Mouse (Mus musculus) retina, adult 2 months (tissue): Measurements from ENCODE around the gene Gm45753.

Source experiments
- DNase-seq: peaks from one replicate; pipeline ENCODE4 v3.0.0-alpha.2; 2012; ENCODE audit warnings: low read depth, low spot score

Gene Gm45753

DNA sequence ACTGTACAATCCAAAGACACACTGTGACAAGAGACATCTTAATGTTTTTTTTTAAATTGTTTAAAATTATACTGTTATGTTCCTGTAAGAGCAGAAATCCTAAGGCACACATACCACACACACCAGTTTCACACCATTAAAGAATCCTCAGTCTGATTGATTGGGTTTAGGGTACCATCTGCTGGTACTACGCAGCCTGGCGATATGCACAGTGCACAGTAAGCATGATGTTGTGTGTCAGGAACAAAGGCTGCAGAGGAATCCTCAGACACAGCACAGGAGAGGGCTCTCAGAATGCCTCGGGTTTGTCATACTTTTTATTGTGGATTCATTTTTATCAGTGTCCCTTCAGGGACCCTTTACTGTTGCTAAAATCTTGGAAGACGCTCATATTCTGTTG lies 33.9 kb downstream of the Gm45753 start:
- DNase-seq, result no peak

DNA sequence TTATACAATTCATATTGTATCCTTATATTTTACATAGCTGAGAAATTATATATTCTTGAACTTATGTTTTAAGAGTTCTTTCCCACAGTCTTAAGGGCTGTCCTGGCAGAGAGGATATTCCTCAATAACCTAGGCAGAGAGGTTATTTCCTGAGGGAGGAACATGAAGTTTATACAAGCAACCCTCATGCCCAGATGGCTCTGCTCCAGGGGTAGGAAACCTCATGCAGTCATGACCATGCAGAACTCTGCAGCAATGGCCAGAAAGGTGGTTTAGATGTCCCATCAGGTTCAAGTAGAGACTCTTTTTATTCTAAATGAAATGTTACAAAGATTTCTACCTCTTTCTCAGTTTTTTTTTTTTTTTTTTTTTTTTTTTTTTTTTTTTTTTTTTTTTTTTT lies 39.2 kb downstream of the Gm45753 start:
- no peak for DNase-seq

DNA sequence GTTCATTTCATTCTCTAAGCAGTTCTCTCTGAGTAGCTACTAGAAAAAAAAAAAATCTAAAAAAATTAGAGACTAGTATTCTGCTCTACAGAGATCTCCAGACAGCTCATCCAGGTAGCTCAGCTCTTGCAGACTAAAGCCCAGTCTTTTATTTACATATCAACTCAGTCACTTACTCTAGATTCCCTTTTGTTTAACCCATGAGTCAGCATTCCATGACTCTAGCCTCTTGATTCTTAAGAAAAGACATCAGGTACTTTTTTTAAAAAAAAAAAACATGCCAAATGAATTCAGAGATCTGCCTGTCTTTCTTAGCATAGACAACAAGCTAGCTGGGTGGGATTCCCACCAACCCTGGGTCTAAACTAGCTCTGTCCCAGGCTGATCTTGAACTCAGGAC lies 39.8 kb downstream of the Gm45753 start:
- no peak for DNase-seq

DNA sequence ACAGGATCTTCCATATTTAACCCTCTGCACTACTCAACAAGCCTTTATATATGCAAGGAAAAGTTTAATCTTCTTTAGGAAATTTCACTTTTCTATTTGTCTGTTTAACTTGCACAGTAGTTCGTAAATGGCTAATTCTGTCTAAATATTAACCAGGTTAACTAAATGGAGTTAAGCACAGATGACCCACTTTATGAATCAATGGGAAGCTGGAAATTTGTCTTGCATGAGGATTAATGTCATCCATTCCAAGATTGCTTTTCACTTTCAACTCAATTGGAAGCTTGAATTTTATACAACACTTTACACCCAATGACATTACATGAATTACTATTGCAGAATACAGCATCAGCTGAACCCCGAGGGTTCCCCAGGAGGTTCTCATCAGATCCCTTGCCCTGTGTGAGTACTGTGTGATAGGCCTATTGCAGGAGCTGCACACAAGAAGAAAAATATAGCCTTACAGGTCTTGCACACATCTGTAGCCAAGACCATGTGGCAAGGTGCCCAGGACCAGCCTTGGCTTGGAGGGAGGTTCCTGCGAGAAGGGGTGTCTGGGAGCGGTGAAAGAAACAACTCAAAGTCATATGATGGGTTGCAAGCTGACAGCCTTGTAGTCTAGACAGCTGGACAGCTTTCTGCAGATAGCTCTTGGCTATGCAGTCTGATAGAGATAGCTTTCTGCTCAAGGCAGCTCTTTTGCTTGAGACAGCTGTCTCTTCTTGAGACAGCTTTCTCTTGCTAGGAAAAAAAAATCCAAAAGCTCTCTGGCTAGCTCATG lies 40.5 kb downstream of the Gm45753 start:
- DNase-seq, result no peak

DNA sequence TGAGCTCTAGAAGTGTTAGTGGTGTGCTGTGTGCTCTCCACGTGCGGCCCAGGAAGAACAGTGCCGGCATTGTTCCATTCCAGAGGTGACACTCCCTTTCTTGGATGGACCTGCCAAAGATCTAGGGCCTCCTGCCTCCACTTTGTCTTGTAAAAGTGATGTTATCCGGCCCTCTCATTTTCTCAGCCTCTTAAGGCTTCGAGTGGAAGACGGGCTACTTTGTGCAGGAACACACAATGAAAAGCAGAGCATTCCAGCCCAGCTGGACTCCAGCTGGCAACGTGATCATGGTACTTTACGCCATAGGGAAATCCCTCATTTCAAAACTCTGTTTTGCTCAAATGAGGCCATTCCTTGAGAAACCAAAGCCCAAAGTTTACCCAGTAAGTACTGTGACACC lies 41.3 kb downstream of the Gm45753 start:
- DNase-seq, result no peak

DNA sequence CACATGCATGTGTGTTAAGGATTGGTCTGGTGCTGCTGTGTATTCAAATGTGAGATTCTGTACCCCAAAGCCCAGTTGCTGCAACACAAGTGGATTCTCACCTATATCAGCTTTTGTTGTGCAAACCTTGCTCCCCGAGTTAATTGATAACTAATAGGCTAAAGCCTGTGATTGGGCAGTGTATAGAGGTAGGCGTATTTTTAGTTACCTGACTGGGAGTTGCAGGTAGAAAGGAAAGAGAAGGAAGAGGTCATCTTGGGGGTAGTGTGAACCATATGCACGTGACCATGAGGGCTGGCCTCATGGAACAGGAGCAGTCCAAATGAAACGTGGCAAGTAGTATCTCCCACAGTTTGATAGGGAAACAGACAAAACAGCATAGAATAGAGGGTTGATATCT lies 43.3 kb downstream of the Gm45753 start:
- no peak for DNase-seq

DNA sequence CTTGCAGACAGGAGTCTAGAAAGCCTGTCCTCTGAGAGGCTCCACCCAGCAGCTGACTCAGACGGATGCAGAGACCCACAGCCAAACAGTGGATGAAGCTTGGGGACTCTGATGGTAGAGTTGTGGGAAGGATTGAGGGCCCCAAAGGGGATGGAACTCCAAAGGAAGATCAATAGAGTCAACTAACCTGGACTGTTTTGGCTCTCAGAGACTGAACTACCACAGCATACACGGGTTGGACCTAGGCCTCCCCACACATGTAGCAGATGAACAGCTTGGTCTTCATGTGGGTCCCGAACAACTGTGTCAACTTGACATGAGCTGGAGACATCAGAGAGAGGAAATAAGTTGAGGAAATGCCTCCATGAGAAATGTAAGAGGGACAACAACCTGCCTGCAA lies 45.4 kb downstream of the Gm45753 start:
- no peak for DNase-seq

DNA sequence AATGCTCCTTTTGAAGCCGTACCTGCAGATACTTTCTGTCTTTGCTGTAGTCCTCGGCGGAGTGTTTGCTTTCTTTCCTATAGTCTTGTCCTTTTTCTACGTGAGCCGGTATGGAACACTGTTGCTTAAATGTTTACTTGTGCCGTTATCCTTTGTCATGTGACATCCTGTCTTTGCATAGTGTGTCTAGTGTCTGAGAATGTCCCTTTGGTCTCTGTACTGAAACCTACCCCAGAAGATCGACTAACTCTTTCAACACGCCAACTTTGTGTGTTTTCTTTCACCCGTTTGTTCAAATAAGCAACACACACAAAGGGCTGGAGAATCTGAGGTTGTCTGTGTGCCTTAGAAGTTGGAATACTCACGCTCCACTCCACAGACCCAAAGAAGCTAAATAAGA lies 46.3 kb downstream of the Gm45753 start, which contains the start of gene F11:
TSS of gene F11 (minus strand) at position 112 of the 400 bp plus-strand sequence.
- no peak for DNase-seq

DNA sequence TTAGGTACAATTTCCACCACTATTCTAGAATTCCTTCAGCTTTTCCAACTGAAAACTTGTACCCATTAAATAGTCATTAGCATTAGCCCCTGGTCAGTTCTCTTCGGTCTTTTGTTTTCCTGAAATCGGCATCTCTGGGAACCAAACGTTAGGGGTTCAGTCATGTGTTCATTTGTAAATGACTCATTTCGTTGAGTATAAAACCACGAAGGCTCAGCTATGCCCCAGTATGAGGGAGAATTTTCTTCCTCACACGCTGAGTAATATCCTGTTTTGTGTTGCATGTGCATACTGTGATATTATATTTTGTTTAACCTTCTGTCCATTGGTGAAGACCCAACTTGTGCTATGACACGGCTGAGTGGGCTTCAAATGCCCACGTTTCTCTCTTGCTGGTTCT lies 49.8 kb downstream of the Gm45753 start:
- DNase-seq, result no peak

DNA sequence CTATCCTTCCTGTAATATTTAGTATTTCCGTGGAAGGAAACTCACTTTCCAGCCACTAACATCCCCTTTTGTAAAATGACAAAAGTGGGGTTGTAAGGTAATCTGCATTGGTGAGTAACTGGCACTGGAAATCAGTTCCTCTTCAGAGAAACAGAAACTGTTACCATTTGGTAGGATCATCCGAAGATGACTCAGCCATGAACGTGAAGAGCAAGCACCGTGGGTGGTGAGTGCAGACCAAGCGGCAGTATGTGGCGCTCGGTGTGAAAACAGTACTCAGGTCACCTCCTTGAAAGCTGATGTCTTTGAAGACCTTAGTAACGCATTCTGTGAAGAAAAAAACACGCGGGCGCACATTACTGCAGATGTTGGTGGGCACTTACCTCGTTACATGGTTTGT lies 53.2 kb downstream of the Gm45753 start:
- DNase-seq, result no peak

DNA sequence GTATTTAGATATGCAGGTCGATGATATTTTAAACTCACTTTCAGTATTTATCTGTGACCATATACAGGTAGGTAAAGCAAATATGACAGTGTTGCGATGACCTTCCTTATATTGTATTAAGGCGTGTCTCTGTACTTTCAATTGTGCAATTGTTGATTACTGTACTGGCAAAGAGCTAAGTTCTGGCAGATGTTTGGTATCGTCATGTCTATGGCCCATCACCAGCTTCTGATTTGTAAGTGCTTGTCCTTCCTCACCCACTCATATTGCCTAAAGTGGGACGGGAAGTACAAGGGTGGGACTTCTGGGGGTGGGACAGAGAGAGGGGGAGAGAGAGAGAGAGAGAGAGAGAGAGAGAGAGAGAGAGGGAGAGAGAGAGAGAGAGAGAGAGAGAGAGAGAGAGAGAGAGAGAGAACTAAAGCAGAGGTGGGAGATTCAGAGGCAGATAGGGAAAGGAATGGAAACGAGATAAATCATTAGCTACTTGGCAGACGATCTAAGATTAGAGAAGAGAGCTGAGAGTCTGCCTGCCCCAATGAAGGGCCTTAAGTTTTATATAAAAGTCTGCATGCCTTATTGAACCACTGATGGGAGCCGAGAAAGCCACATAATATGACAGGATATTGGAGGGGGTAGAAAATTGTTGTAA lies 53.9 kb downstream of the Gm45753 start:
- no peak for DNase-seq

DNA sequence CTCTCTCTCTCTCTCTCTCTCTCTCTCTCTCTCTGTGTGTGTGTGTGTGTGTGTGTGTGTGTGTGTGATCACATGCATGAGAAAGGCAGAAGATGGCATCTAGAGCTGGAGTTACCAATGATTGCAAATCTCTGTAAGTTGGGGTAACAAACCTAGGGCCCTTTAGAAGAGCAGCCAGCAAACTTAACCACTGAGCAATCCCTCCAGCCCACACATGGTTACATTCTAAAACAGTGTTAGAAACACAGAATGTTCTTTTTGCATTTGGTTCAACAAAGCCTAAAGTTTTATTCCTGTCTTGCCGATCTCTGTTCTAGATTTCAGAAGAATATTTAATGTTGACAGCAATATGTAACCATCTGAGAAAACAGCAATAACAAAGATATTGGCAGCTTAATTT lies 54.7 kb downstream of the Gm45753 start:
- no peak for DNase-seq

DNA sequence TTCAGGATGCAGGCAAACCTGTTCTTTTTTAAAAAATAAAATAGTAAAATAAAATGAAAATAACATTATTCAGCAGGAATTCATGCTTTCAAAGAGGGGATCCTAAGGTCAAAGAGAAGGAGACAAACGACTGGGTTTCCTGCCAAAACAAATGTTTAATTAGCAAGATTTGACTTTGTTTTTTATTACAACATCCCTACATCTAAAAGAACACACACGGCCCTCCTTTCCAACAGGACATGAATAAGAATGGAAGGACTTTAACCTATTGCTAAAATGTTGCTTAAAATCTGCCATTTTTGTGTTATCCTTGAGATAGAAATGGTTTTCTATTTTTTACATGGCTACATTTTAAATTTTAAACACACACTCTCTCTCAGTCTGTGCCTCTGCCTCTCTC lies 55.2 kb downstream of the Gm45753 start:
- DNase-seq, result no peak

DNA sequence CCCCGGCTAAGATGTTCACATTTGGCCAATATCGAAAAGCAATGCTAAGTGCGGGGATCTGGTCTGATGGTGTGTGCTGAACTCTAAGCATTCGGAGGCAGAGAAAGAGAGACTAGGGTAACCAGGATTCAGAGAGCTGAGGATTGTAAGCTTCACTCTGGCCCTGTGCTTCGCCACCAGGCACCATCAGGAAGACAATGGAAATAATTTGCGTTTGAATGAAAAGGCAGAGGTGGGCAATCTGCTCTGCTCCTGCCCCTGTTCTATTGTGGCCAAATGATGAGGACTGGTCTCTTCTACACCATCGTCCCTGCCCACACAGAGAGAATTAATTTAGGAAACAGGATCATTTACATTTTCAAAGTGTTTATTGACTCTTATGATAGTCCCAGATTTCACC lies 62.0 kb downstream of the Gm45753 start:
- no peak for DNase-seq

DNA sequence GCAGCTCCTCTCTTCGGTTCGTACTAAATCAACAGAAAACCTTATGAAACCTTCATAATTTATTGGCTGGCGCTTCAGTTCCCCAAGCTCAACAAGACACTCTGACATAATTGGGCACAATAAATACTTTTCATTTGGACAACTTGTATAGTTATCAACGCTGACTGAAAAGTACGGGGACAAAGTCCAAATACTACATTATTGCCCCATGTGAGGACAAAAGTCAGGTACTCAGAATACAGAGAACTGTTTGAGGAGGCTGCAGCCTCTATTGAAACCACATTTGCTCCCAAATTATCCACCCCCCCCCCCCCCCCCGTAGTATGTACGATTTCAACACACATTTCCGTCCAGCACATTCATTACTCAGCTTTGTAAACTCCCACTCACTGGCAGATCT lies 68.9 kb downstream of the Gm45753 start:
- DNase-seq, result no peak

DNA sequence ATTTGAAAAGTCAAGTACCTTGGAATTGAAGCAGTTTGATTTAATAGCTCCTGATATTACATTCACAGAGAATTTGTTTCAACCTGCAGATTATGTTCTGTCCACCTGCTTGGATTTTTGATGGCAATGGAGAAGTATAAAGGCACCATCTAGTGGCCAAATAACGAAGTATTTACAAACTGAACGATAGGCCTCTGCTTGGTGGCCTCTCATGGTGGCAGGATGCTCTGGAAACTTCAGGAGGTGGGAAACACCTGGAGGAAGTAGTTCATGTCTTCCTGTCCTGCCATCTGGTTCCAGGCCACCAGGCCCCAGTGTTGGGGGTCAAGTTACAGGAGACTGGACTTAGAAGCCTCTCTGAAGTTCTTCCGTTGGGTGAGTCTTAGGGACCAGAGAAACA lies 70.0 kb downstream of the Gm45753 start:
- peak; percentile 22 for DNase-seq

DNA sequence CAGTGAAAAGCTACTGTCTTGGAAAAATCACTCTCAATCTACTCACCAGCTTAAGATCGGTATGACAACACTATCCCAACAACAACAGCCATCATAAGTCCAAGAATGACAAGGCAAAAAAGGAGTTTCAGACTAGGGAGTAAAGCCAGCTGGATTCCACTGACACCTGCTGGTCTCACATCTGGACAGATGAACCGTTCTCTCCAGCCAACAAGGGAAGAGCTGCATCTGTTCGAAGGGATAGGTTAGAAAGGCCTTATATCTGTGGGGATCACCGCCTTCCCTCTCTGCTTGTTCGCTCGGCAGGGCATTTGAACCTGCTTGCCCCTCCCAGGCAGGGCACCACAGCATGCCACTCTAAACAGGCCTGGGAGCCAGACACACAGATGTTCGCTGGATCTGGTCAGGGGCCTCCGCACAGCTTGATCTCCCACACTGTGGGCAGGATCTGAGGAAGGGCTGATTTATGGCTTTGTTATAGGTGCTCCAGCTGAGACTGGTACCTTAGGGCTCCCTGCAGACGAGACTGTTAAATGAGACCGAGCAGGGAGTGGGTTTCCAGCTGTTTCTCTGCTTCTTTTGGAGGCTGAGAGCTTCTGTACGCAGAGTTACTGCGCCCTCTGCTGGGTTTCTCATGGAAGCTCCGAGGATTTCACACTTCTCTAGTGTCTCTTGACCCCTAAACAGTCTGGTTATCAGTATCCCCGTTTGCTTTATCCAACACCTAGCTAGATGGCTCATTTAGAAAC lies 71.9 kb downstream of the Gm45753 start:
- no peak for DNase-seq

DNA sequence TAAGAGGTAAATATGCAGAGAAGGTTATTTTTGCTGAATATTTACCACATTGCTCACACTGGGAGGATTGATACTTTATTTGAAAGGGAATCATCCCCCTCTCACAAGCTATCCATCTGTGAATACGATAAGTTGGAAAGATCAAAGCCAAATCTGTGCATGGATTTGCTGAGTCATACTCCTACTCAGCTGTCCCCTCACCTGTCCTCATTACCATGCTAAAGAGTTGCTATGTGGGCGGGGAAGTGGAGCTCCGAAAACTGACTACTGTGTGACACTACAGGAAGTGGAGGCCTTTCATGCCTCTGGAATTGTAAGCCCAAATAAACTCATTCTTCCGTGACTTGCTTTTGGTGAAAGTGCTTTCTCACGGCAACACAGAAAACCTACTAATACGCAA lies 73.0 kb downstream of the Gm45753 start:
- no peak for DNase-seq

DNA sequence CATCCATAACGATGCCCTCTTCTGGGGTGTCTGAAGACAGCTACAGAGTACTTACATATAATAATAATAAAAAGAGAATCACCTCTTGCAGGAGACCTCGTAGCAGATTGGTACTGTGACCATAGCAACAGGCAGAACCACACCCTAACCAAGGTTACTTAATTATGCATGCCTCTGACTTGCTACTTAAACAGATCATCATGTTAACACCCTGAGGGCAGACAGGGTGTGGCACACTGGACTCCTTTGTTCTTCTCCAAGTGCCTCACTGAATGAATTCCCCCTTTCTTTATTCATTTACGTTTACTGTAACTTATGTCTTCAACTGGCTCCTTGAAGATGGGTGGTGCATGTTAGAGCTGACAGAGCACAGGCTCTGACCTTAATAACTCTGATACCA lies 75.0 kb downstream of the Gm45753 start:
- no peak for DNase-seq
